Mouse (Mus musculus) bone marrow macrophage, adult 2 months (primary cell): Measurements from ENCODE around the gene Gca.

ENCODE experiments used
- CTCF ChIP-seq: IDR thresholded peaks from 2 replicates; pipeline ENCODE4 v1.5.1; 2012; ENCODE audit warnings: low read depth, mild to moderate bottlenecking, low read length, moderate library complexity
- POLR2A ChIP-seq: IDR thresholded peaks from 2 replicates; pipeline ENCODE4 v1.6.1; 2012; ENCODE audit warnings: mild to moderate bottlenecking, low read depth, low read length, borderline replicate concordance

GRCm38 (mm10) chr2:62685934-62686333, 21.8 kb downstream of the Gca start:
- TF ChIP-seq POLR2A = no peak
- no peak for TF ChIP-seq CTCF
